Mouse (Mus musculus) limb, embryonic 14.5 days (tissue): ENCODE measurements around the gene 1700001F09Rik. TPM values are rescaled to one million over a fixed set of nuclear protein-coding genes. Genes with fewer than 3 reads are reported as not detected.
"Not testable (repeated sequence)": the region's sequence is repeated elsewhere in the genome, so short reads cannot be mapped to it uniquely, and the experiment has no call there.

ENCODE experiments used
- ATAC-seq: fragments of 200-750 bp; cut with Nextera tagmentation; 2 replicates; pipeline ENCODE4 v1.8.0; 2017; ENCODE audit warnings: low read depth, moderate number of reproducible peaks, moderate TSS enrichment; ENCODE audit not compliant: low FRiP score
- DNase-seq: peaks from one replicate; pipeline ENCODE4 v3.0.0-alpha.2; 2015; ENCODE audit warnings: low spot score
- H3K27ac ChIP-seq: fragments of 300-500 bp; sonication (generic); replicated peaks from 2 replicates; pipeline ENCODE4 v1.5.1; 2014; ENCODE audit warnings: low read depth, mild to moderate bottlenecking, low read length, moderate library complexity, mixed read lengths
- H3K27me3 ChIP-seq: fragments of 300-500 bp; sonication (generic); 2 replicates; pipeline ENCODE4 v1.6.1; 2014; ENCODE audit warnings: low read length, mixed read lengths; ENCODE audit not compliant: control insufficient read depth, insufficient read depth
- H3K36me3 ChIP-seq: fragments of 300-500 bp; sonication (generic); 2 replicates; pipeline ENCODE4 v1.6.1; 2014; ENCODE audit warnings: mild to moderate bottlenecking, low read length, moderate library complexity, mixed read lengths; ENCODE audit not compliant: control insufficient read depth, insufficient read depth
- H3K4me1 ChIP-seq: fragments of 300-500 bp; sonication (generic); 2 replicates; pipeline ENCODE4 v1.6.1; 2014; ENCODE audit warnings: antibody characterized with exemption, low read length, mixed read lengths; ENCODE audit not compliant: control insufficient read depth, insufficient read depth
- H3K4me2 ChIP-seq: fragments of 300-500 bp; sonication (generic); replicated peaks from 2 replicates; pipeline ENCODE4 v1.6.1; 2014; ENCODE audit warnings: low read depth, mild to moderate bottlenecking, low read length, moderate library complexity; ENCODE audit not compliant: severe bottlenecking
- H3K4me3 ChIP-seq: fragments of 300-500 bp; sonication (generic); replicated peaks from 2 replicates; pipeline ENCODE4 v1.5.1; 2014; ENCODE audit warnings: low read length
- H3K9ac ChIP-seq: fragments of 300-500 bp; sonication (generic); 2 replicates; pipeline ENCODE4 v1.6.1; 2014; ENCODE audit warnings: mild to moderate bottlenecking, low read depth, low read length, moderate library complexity; ENCODE audit not compliant: severe bottlenecking
- H3K9me3 ChIP-seq: fragments of 300-500 bp; sonication (generic); 2 replicates; pipeline ENCODE4 v1.6.1; 2016; ENCODE audit warnings: low read length; ENCODE audit not compliant: control insufficient read depth
- WGBS: fragments of 180-500 bp; shearing (Covaris S2); extraction: QIAGEN DNeasy Blood & Tissue Kit; methylation state at CpG from one replicate; pipeline ENCODE4 v1.1.7; 2014; 5-methylcytosine and 5-hydroxymethylcytosine counted together
- polyA plus RNA-seq, 2 experiments: library from polyadenylated mRNA; depleted of rRNA in 1 of 2; stranded (reverse) in 1 of 2; unstranded in 1 of 2; fragments of >200 nt; fragmentation: Nextera tagmentation in 1 of 2; extraction: Ambion mirVana in 1 of 2; gene quantifications; 2 replicates each; pipeline versions ENCODE4 v1.2.1 to v1.2.3; 2012 to 2014

Gene 1700001F09Rik
- polyA plus RNA-seq, 2 experiments: not detected

DNA sequence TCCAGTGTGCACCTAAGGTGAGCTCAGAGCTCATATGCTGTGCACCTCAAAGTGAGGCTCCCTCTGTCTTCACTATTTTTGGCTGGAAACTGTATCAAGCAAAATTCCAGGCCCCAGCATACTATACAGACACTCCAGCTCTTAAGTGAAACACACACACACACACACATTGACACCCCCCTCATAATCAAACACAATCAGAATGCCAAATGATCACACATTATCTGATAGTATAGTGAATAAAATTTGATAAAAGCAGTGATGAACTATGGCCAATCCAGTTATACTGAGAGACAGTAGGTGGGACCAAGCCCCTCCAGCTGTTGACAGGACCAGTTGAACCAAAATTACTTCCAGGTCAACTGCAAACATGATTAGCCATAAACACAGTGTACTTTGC is 28.1 kb downstream of the 1700001F09Rik start:
- H3K27ac ChIP-seq, H3K4me1 ChIP-seq, H3K27me3 ChIP-seq, ATAC-seq, H3K4me2 ChIP-seq, DNase-seq, H3K9me3 ChIP-seq, H3K9ac ChIP-seq, H3K36me3 ChIP-seq, H3K4me3 ChIP-seq: not testable (repeated sequence)

DNA sequence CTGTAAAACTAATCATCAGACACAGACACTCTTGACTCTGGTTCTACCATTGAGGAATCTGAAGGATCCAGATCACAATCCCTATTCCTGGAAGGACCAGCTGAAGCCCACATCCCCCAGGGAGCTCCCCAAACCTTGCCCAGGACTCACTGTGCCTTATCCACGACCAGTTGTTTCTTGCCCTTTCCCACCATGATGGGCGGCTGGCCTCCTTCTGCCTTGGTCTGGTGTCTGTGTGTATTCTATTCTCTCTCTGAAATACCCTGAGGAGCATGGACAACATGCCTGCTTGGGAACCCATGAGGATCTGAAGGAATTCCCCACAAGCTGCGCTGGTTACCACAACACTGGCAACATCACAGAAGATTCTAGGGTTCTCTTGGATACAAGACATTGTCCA is 54.1 kb downstream of the 1700001F09Rik start, which contains the start of gene Gm8127:
Gene Gm8127 (minus strand): TSS at position 330 of the 400 bp plus-strand sequence.
- not testable (repeated sequence) for H3K27me3 ChIP-seq, H3K4me3 ChIP-seq, H3K36me3 ChIP-seq, H3K4me1 ChIP-seq, H3K4me2 ChIP-seq, H3K9ac ChIP-seq, ATAC-seq, H3K27ac ChIP-seq, H3K9me3 ChIP-seq, DNase-seq
- 73% methylated on average over 3 of the region's 3 CpGs for WGBS

Other genes with a start within 250 kb of the 1700001F09Rik start
- not detected in 2 replicates for gene Gm8104, start 247.2 kb downstream of the 1700001F09Rik start, polyA plus RNA-seq (2012; rRNA removed)
- gene Gm8104, start 247.2 kb downstream of the 1700001F09Rik start, polyA plus RNA-seq (2014; fragmentation: Nextera tagmentation; extraction: Ambion mirVana): not detected in 2 replicates
- gene Gm7233, start 167.9 kb downstream of the 1700001F09Rik start, polyA plus RNA-seq (2012; rRNA removed): not detected in 2 replicates
- gene Gm7233, start 167.9 kb downstream of the 1700001F09Rik start, polyA plus RNA-seq (2014; fragmentation: Nextera tagmentation; extraction: Ambion mirVana): not detected in 2 replicates
- not detected in 2 replicates for gene Gm8122, start 112.5 kb downstream of the 1700001F09Rik start, polyA plus RNA-seq (2012; rRNA removed)
- gene Gm8122, start 112.5 kb downstream of the 1700001F09Rik start, polyA plus RNA-seq (2014; fragmentation: Nextera tagmentation; extraction: Ambion mirVana): not detected in 2 replicates
- gene Gm8126, start 89.2 kb downstream of the 1700001F09Rik start, polyA plus RNA-seq (2012; rRNA removed): not detected in 2 replicates
- not detected in 2 replicates for gene Gm8126, start 89.2 kb downstream of the 1700001F09Rik start, polyA plus RNA-seq (2014; fragmentation: Nextera tagmentation; extraction: Ambion mirVana)
- gene Gm9732, start 72.8 kb downstream of the 1700001F09Rik start, polyA plus RNA-seq (2012; rRNA removed): not detected in 2 replicates
- gene Gm9732, start 72.8 kb downstream of the 1700001F09Rik start, polyA plus RNA-seq (2014; fragmentation: Nextera tagmentation; extraction: Ambion mirVana): not detected in 2 replicates
- not detected in 2 replicates for gene Gm8127, start 54.0 kb downstream of the 1700001F09Rik start, polyA plus RNA-seq (2012; rRNA removed)
- gene Gm8127, start 54.0 kb downstream of the 1700001F09Rik start, polyA plus RNA-seq (2014; fragmentation: Nextera tagmentation; extraction: Ambion mirVana): not detected in 2 replicates
- not detected in 2 replicates for gene Gm8138, start 68.5 kb upstream of the 1700001F09Rik start, polyA plus RNA-seq (2012; rRNA removed)
- not detected in 2 replicates for gene Gm8138, start 68.5 kb upstream of the 1700001F09Rik start, polyA plus RNA-seq (2014; fragmentation: Nextera tagmentation; extraction: Ambion mirVana)
- not detected in 2 replicates for gene Gm5799, start 195.8 kb upstream of the 1700001F09Rik start, polyA plus RNA-seq (2012; rRNA removed)
- gene Gm5799, start 195.8 kb upstream of the 1700001F09Rik start, polyA plus RNA-seq (2014; fragmentation: Nextera tagmentation; extraction: Ambion mirVana): not detected in 2 replicates
- gene Gm17654, start 231.3 kb upstream of the 1700001F09Rik start, polyA plus RNA-seq (2012; rRNA removed): not detected in 2 replicates
- gene Gm17654, start 231.3 kb upstream of the 1700001F09Rik start, polyA plus RNA-seq (2014; fragmentation: Nextera tagmentation; extraction: Ambion mirVana): not detected in 2 replicates